ENCODE assay signal across 8 mouse cellular contexts in the genomic region with DNA sequence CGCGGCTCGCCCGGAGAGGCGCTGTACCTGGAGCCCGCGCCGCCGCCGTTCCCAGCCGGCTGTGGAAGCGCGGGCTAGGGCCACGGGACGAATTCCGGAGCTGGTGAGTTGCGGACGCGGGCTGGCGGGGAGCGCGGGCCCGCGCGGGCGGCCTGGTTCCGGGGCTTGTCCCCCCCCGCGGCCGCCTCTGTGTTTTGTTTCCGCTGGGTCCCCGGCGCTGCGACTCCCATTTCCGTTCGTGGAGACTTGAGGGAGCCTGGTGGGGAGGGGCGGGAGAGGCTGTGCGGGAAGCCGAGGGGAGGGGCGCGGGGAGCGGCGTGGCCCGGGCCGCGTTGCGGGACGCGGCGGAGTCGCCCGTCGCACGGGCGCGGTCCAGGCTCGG. TPM values are rescaled to one million over a fixed set of nuclear protein-coding genes. Genes with fewer than 3 reads are reported as not detected.
DNase-seq lines count a peak whose midpoint lies in the region; ATAC-seq and TF ChIP-seq lines count a peak whose summit lies in the region.

A gene (minus strand): TSS at position 185 of the 382 bp plus-strand sequence.

- H3K9ac ChIP-seq in hindbrain, embryonic 16.5 days (ENCODE audit: low read depth, low read length): peak within 1 kb of the TSS; percentile 98

- peak within 1 kb of the TSS; percentile 94 for H3K27ac ChIP-seq in cortical plate, adult 2 months (ENCODE audit: insufficient read depth, low read length)
- H3K27ac ChIP-seq in hindbrain, embryonic 16.5 days (ENCODE audit: low read depth, low read length): peak within 1 kb of the TSS; percentile 95

- peak; percentile 69 for ATAC-seq in hindbrain, embryonic 16.5 days

- H3K27me3 ChIP-seq in hindbrain, embryonic 16.5 days (replicated peaks; ENCODE audit: control insufficient read depth, insufficient read depth, low read length): no peaks in the 10 kb centered on the region

- peaks cover 16% of the 10 kb centered on the region for H3K36me3 ChIP-seq in hindbrain, embryonic 16.5 days (ENCODE audit: control insufficient read depth, insufficient read depth, low read length)

- TF ChIP-seq CTCF in cortical plate, adult 2 months (IDR thresholded peaks at IDR 0.05; ENCODE audit: extremely low read depth, insufficient read depth, low read length): no peak

- H3K4me1 ChIP-seq in cortical plate, adult 2 months (ENCODE audit: control insufficient read depth, insufficient read depth, low read length): peaks cover 3% of the 10 kb centered on the region; the same call in 1 of the 2 replicates
- peaks cover 22% of the 10 kb centered on the region for H3K4me1 ChIP-seq in hindbrain, embryonic 16.5 days (ENCODE audit: control insufficient read depth, insufficient read depth, low read depth, low read length)

- H3K4me2 ChIP-seq in hindbrain, embryonic 16.5 days (ENCODE audit: low read length): peak within 1 kb of the TSS; percentile 94

- no peak for TF ChIP-seq POLR2A in cortical plate, adult 2 months (IDR thresholded peaks at IDR 0.05; ENCODE audit: extremely low read depth, insufficient read depth, low read length)

- no peaks in the 10 kb centered on the region for H3K9me3 ChIP-seq in hindbrain, embryonic 16.5 days (ENCODE audit: control insufficient read depth, low read length)

- peak; percentile 91 to 96 for DNase-seq in adrenal gland, adult (ENCODE audit: inconsistent age in 2 of 2, low spot score in 1 of 2)
- peak; percentile 58 to 75 for DNase-seq in gastrocnemius, adult 8-10 months (ENCODE audit: low spot score in 2 of 2)
- DNase-seq in left cerebral cortex, adult 11 months (ENCODE audit: low spot score): peak; percentile 75
- DNase-seq in lung, postnatal 25 days (ENCODE audit: low spot score): peak; percentile 82
- peak; percentile 90 for DNase-seq in right cerebral cortex, adult 18-20 months
- DNase-seq in urinary bladder, postnatal 4 days (ENCODE audit: low spot score in 2 of 2): peak; percentile 79 to 83

- peak within 1 kb of the TSS; percentile 80 for H3K4me3 ChIP-seq in cortical plate, adult 2 months (ENCODE audit: insufficient read depth, low read length)
- H3K4me3 ChIP-seq in hindbrain, embryonic 16.5 days (ENCODE audit: low read length): peak within 1 kb of the TSS; percentile 93

- WGBS in hindbrain, embryonic 16.5 days: under 1% methylated on average over 49 of the region's 57 CpGs

RNA-seq across cellular contexts. Expression of the gene that starts here (rescaled TPM):
- polyA plus RNA-seq in cortical plate, adult 2 months (2012; rRNA removed): 401 and 423 TPM in 2 replicates
- 1,000 to 10,000 TPM in 2 of 4 experiments, 100 to 1,000 TPM in 2; 869 to 1,085 (median 967) TPM for total RNA-seq in gastrocnemius, adult 8-10 months (2022)
- polyA plus RNA-seq in hindbrain, embryonic 16.5 days (2015; fragmentation: Nextera tagmentation; extraction: Ambion mirVana): 739 and 807 TPM in 2 replicates

Comparison
In these comparisons a context has a peak if more than half of its experiments do, and no peak if none do; other contexts are left out.
1. Peak in every context shown above with its lines: DNase-seq, ATAC-seq, H3K4me3 ChIP-seq and H3K27ac ChIP-seq.